Mouse (Mus musculus): ENCODE data around the gene Apol6. TPM values are rescaled to one million over a fixed set of nuclear protein-coding genes. Genes with fewer than 3 reads are reported as not detected.

Gene Apol6
- total and polyA plus RNA-seq, 3 experiments = not detected

DNA sequence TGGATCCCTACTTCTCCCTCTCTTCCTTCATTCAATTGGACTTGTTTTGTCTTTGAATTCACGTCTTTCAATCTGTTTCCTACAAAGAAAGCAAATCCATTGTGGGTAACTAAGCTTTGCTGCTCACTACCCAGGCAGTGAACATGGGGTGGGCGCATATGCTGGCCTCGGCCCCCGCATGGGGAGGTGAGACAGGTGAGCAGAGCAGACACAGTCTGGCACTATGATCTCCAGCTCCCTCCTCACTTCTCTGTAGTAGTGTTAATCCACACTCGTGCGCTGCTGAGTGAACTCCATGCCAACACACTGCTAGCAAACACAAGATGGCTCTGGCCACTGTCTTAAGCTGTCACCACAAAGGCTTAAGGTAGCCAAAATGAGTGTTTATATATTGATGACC lies 52.8 kb downstream of the Apol6 start:
- DNase-seq (ENCODE audit: extremely low read depth) = no peak
- H3K79me2 ChIP-seq (replicated peaks; ENCODE audit: control insufficient read depth, extremely low read depth, insufficient read depth, poor library complexity, severe bottlenecking) = no peaks in the 10 kb centered on the region
- H3K4me3 ChIP-seq (replicated peaks in 1 of 3; ENCODE audit: low read depth in 2 of 3, low read length in 2 of 3, poor library complexity in 1 of 3) = no peak overlapping the region
- no peaks in the 10 kb centered on the region for H3K4me1 ChIP-seq (ENCODE audit: control insufficient read depth in 1 of 2, insufficient read depth in 2 of 2)
- H3K27me3 ChIP-seq (replicated peaks) = peaks cover 86% of the 10 kb centered on the region
- H3K9me3 ChIP-seq (replicated peaks; ENCODE audit: low read length) = no peaks in the 10 kb centered on the region
- TF ChIP-seq RAD21 (IDR thresholded peaks at IDR 0.05; ENCODE audit: low read depth, low read length) (no peak), UBTF (IDR thresholded peaks at IDR 0.05; ENCODE audit: low read depth, low read length) (no peak), USF2 (conservative IDR thresholded peaks at IDR 0.05; ENCODE audit: low read depth, low read length) (no peak), USF1 (IDR thresholded peaks at IDR 0.05; ENCODE audit: low read depth, low read length) (no peak), CTCF (conservative IDR thresholded peaks at IDR 0.05 in 1 of 2, IDR thresholded peaks at IDR 0.05 in 1 of 2; ENCODE audit: low read depth in 2 of 2, low read length in 2 of 2) (no peak), MYC (IDR thresholded peaks at IDR 0.05; ENCODE audit: low read depth, low read length) (no peak), IRF4 (IDR thresholded peaks at IDR 0.05; ENCODE audit: low read depth, low read length) (no peak), ZMIZ1 (IDR thresholded peaks at IDR 0.05; ENCODE audit: low read depth, low read length) (no peak), ZC3H11A (IDR thresholded peaks at IDR 0.05; ENCODE audit: low read depth, low read length) (no peak), SIN3A (IDR thresholded peaks at IDR 0.05; ENCODE audit: low read length) (no peak), MEF2A (IDR thresholded peaks at IDR 0.05; ENCODE audit: borderline replicate concordance, low read depth, low read length) (no peak), ZNF384 (IDR thresholded peaks at IDR 0.05; ENCODE audit: low read depth, low read length) (no peak), POLR2A (IDR thresholded peaks at IDR 0.05; ENCODE audit: low read depth, low read length) (no peak), KAT2A (IDR thresholded peaks at IDR 0.05; ENCODE audit: insufficient replicate concordance, low read length) (no peak), HCFC1 (IDR thresholded peaks at IDR 0.05; ENCODE audit: low read depth, low read length) (no peak), CHD1 (IDR thresholded peaks at IDR 0.05; ENCODE audit: low read depth, low read length) (no peak), ETS1 (conservative IDR thresholded peaks at IDR 0.05; ENCODE audit: low read depth, low read length) (no peak)
- H3K4me2 ChIP-seq (ENCODE audit: insufficient read depth, low read depth, poor library complexity, severe bottlenecking) = no peak overlapping the region
- dilution Hi-C loops (cut with MboI; ENCODE audit: extremely low pct_ligation_motif_present, extremely low pct_unique_long_range_greater_than_20kb, low sequenced_read_pairs) (no loop called here), in situ Hi-C loops (cut with MboI; ENCODE audit: low pct_ligation_motif_present, low pct_unique_long_range_greater_than_20kb, low sequenced_read_pairs) (no loop called here)
- H3K9ac ChIP-seq (ENCODE audit: insufficient read depth, low read depth) = no peak overlapping the region
- no peaks in the 10 kb centered on the region for H3K36me3 ChIP-seq (replicated peaks in 1 of 2; ENCODE audit: control insufficient read depth in 1 of 2, insufficient read depth in 1 of 2, low read length in 1 of 2)
- no peak overlapping the region for H3K27ac ChIP-seq (ENCODE audit: insufficient read depth, low read depth)

DNA sequence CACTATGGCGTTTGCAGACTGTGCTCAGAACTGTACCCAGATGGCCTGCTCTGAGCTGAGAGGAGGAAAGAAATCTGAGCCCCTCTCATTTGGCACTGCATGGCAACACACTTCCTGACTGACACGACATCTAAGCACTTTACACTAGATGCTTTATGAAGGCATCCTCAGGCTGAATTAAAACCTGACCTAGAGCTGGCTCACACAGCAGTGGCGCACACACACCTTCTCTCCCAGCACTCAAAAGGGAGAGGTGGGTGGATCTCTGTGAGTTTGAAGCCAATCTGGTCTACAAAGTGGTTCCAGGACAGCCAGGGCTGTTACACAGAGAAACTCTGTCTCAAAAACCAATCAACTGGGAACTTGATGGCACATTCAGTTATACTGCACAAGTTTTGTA lies 55.2 kb downstream of the Apol6 start:
- Histone ChIP-seq H3K9ac (ENCODE audit: insufficient read depth, low read depth) (no peak overlapping the region), H3K27ac (ENCODE audit: insufficient read depth, low read depth) (no peak overlapping the region), H3K27me3 (replicated peaks) (peaks cover 82% of the 10 kb centered on the region), H3K36me3 (replicated peaks in 1 of 2; ENCODE audit: control insufficient read depth in 1 of 2, insufficient read depth in 1 of 2, low read length in 1 of 2) (no peaks in the 10 kb centered on the region), H3K79me2 (replicated peaks; ENCODE audit: control insufficient read depth, extremely low read depth, insufficient read depth, poor library complexity, severe bottlenecking) (no peaks in the 10 kb centered on the region), H3K4me3 (replicated peaks in 1 of 3; ENCODE audit: low read depth in 2 of 3, low read length in 2 of 3, poor library complexity in 1 of 3) (no peak overlapping the region), H3K9me3 (replicated peaks; ENCODE audit: low read length) (no peaks in the 10 kb centered on the region), H3K4me1 (ENCODE audit: control insufficient read depth in 1 of 2, insufficient read depth in 2 of 2) (no peaks in the 10 kb centered on the region), H3K4me2 (ENCODE audit: insufficient read depth, low read depth, poor library complexity, severe bottlenecking) (no peak overlapping the region)
- in situ Hi-C loops (cut with MboI; ENCODE audit: low pct_ligation_motif_present, low pct_unique_long_range_greater_than_20kb, low sequenced_read_pairs) (no loop called here), dilution Hi-C loops (cut with MboI; ENCODE audit: extremely low pct_ligation_motif_present, extremely low pct_unique_long_range_greater_than_20kb, low sequenced_read_pairs) (no loop called here)
- no peak for DNase-seq (ENCODE audit: extremely low read depth)
- TF ChIP-seq MYC (IDR thresholded peaks at IDR 0.05; ENCODE audit: low read depth, low read length) (no peak), JUN (IDR thresholded peaks at IDR 0.05; ENCODE audit: insufficient read depth, low read depth, low read length) (no peak), TCF12 (IDR thresholded peaks at IDR 0.05; ENCODE audit: low read depth, low read length) (no peak), ZC3H11A (IDR thresholded peaks at IDR 0.05; ENCODE audit: low read depth, low read length) (no peak), BHLHE40 (IDR thresholded peaks at IDR 0.05; ENCODE audit: low read depth, low read length) (no peak), GABPA (IDR thresholded peaks at IDR 0.05; ENCODE audit: insufficient replicate concordance, low read depth, low read length) (no peak), RAD21 (IDR thresholded peaks at IDR 0.05; ENCODE audit: low read depth, low read length) (no peak), NRF1 (IDR thresholded peaks at IDR 0.05; ENCODE audit: low read depth, low read length) (no peak), ZMIZ1 (IDR thresholded peaks at IDR 0.05; ENCODE audit: low read depth, low read length) (no peak), RCOR1 (conservative IDR thresholded peaks at IDR 0.05; ENCODE audit: low read depth, low read length) (no peak), SMC3 (IDR thresholded peaks at IDR 0.05; ENCODE audit: low read depth, low read length) (no peak), MAFK (IDR thresholded peaks at IDR 0.05; ENCODE audit: insufficient replicate concordance, low read length) (no peak), ELF1 (IDR thresholded peaks at IDR 0.05; ENCODE audit: low read depth, low read length) (no peak), HCFC1 (IDR thresholded peaks at IDR 0.05; ENCODE audit: low read depth, low read length) (no peak)

Measured in CH12.LX (cell line).